Mouse (Mus musculus) hindbrain, embryonic 11.5 days (tissue): ENCODE results near the gene Ccdc157. TPM values are rescaled to one million over a fixed set of nuclear protein-coding genes. Genes with fewer than 3 reads are reported as not detected.

Experiments used
- ATAC-seq: fragments of 200-750 bp; cut with Nextera tagmentation; 2 replicates; pipeline ENCODE4 v1.8.0; 2017; ENCODE audit warnings: mild to moderate bottlenecking, moderate TSS enrichment, moderate library complexity; ENCODE audit not compliant: low FRiP score
- DNase-seq: peaks from one replicate; pipeline ENCODE4 v3.0.0-alpha.2; 2015; ENCODE audit warnings: low spot score
- H3K27ac ChIP-seq: fragments of 300-500 bp; sonication (generic); 2 replicates; pipeline ENCODE4 v1.5.1; 2014; ENCODE audit warnings: mild to moderate bottlenecking, low read depth, low read length
- H3K27me3 ChIP-seq: fragments of 300-500 bp; sonication (generic); 2 replicates; pipeline ENCODE4 v1.6.1; 2014; ENCODE audit warnings: mild to moderate bottlenecking, low read length, moderate library complexity, mixed read lengths; ENCODE audit not compliant: control insufficient read depth, insufficient read depth
- H3K36me3 ChIP-seq: fragments of 300-500 bp; sonication (generic); 2 replicates; pipeline ENCODE4 v1.6.1; 2014; ENCODE audit warnings: mild to moderate bottlenecking, low read length, moderate library complexity, mixed read lengths; ENCODE audit not compliant: control insufficient read depth, insufficient read depth
- H3K4me1 ChIP-seq: fragments of 300-500 bp; sonication (generic); replicated peaks from 2 replicates; pipeline ENCODE4 v1.6.1; 2014; ENCODE audit warnings: low read length, mixed read lengths; ENCODE audit not compliant: control insufficient read depth, insufficient read depth
- H3K4me2 ChIP-seq: fragments of 300-500 bp; sonication (generic); replicated peaks from 2 replicates; pipeline ENCODE4 v1.6.1; 2014; ENCODE audit warnings: mild to moderate bottlenecking, low read depth, low read length
- H3K4me3 ChIP-seq: fragments of 300-500 bp; sonication (generic); 2 replicates; pipeline ENCODE4 v1.5.1; 2014; ENCODE audit warnings: low read depth, low read length
- H3K9ac ChIP-seq: fragments of 300-500 bp; sonication (generic); 2 replicates; pipeline ENCODE4 v1.6.1; 2014; ENCODE audit warnings: low read depth, low read length
- H3K9me3 ChIP-seq: fragments of 300-500 bp; sonication (generic); 2 replicates; pipeline ENCODE4 v1.6.1; 2016; ENCODE audit warnings: low read length; ENCODE audit not compliant: control insufficient read depth
- WGBS: fragments of 180-500 bp; shearing (Covaris S2); extraction: QIAGEN DNeasy Blood & Tissue Kit; methylation state at CpG from one replicate; pipeline ENCODE4 v1.1.7; 2014; 5-methylcytosine and 5-hydroxymethylcytosine counted together
- polyA plus RNA-seq: library from polyadenylated mRNA; unstranded; fragments of >200 nt; fragmentation: Nextera tagmentation; extraction: Ambion mirVana; gene quantifications from 2 replicates; pipeline ENCODE4 v1.2.1, GENCODE M21; 2014

The Ccdc157 gene
- polyA plus RNA-seq, 1 experiment from 2014 or later: 3.5 TPM

GRCm38 (mm10) chr11:4097091-4097621, 62.9 kb downstream of the Ccdc157 start:
- no peaks in the 10 kb centered on the region for H3K9me3 ChIP-seq
- peak; percentile 47 for ATAC-seq
- peak overlapping the region; percentile 68 for H3K27ac ChIP-seq
- no peaks in the 10 kb centered on the region for H3K27me3 ChIP-seq
- H3K4me3 ChIP-seq: peak overlapping the region; percentile 46
- DNase-seq: peak; percentile 19
- H3K9ac ChIP-seq: peak overlapping the region; percentile 86
- peak overlapping the region; percentile 83 for H3K4me2 ChIP-seq
- H3K36me3 ChIP-seq: no peaks in the 10 kb centered on the region
- peaks cover 3% of the 10 kb centered on the region; the same call in 1 of the 2 replicates for H3K4me1 ChIP-seq
- 30% methylated on average over 10 of the region's 10 CpGs for WGBS

- DNase-seq (peak; percentile 99), ATAC-seq (peak; percentile 95)
- Histone ChIP-seq H3K9ac (peak overlapping the region; percentile 86), H3K27ac (peak overlapping the region; percentile 68), H3K27me3 (no peaks in the 10 kb centered on the region), H3K9me3 (no peaks in the 10 kb centered on the region), H3K4me2 (peak overlapping the region; percentile 83), H3K4me1 (peaks cover 3% of the 10 kb centered on the region; the same call in 1 of the 2 replicates), H3K4me3 (peak overlapping the region; percentile 46), H3K36me3 (no peaks in the 10 kb centered on the region)
- 4% methylated on average over 45 of the region's 45 CpGs for WGBS
Measured at GRCm38 (mm10) chr11:4096054-4096984, 63.8 kb downstream of the Ccdc157 start.

- H3K9me3 ChIP-seq: no peaks in the 10 kb centered on the region
- ATAC-seq (no peak), DNase-seq (peak; percentile 71)
- peak within 1 kb of the TSS; percentile 51 for H3K4me3 ChIP-seq
- peak within 1 kb of the TSS; percentile 59 for H3K27ac ChIP-seq
- H3K36me3 ChIP-seq: no peaks in the 10 kb centered on the region
- peak within 1 kb of the TSS; percentile 68 for H3K4me2 ChIP-seq
- no peaks in the 10 kb centered on the region for H3K27me3 ChIP-seq
- H3K9ac ChIP-seq: peak within 1 kb of the TSS; percentile 56
- WGBS: 10% methylated on average over 34 of the region's 34 CpGs
- H3K4me1 ChIP-seq: peaks cover 3% of the 10 kb centered on the region; the same call in 1 of the 2 replicates
Measured at GRCm38 (mm10) chr11:4095171-4096053, 64.7 kb downstream of the Ccdc157 start, which contains the start of gene Mtfp1. Gene Mtfp1 (minus strand): TSS chr11:4095445.

GRCm38 (mm10) chr11:4094378-4095170, 65.5 kb downstream of the Ccdc157 start:
- ATAC-seq: no peak

GRCm38 (mm10) chr11:4093459-4094377, 66.4 kb downstream of the Ccdc157 start:
- Histone ChIP-seq H3K4me3 (no peak overlapping the region), H3K4me2 (no peak overlapping the region), H3K27ac (no peak overlapping the region), H3K27me3 (no peaks in the 10 kb centered on the region), H3K36me3 (no peaks in the 10 kb centered on the region), H3K9ac (no peak overlapping the region), H3K4me1 (peaks cover 3% of the 10 kb centered on the region; the same call in 1 of the 2 replicates), H3K9me3 (no peaks in the 10 kb centered on the region)
- DNase-seq (no peak), ATAC-seq (no peak)
- WGBS: 89% methylated on average over 18 of the region's 18 CpGs

More at GRCm38 (mm10) chr11:4094378-4095170, 65.5 kb downstream of the Ccdc157 start:
- Histone ChIP-seq H3K9me3 (no peaks in the 10 kb centered on the region), H3K36me3 (no peaks in the 10 kb centered on the region), H3K4me2 (peak overlapping the region; percentile 68), H3K9ac (peak overlapping the region; percentile 56), H3K4me1 (peaks cover 3% of the 10 kb centered on the region; the same call in 1 of the 2 replicates), H3K4me3 (peak overlapping the region; percentile 51), H3K27ac (0 out of 2 replicates have a peak overlapping the region, but pooled peaks have one; percentile 42), H3K27me3 (no peaks in the 10 kb centered on the region)
- 9% methylated on average over 23 of the region's 24 CpGs for WGBS
- DNase-seq: peak; percentile 76

Other genes starting within 250 kb of the Ccdc157 start
- gene Slc35e4, start 245.6 kb downstream of the Ccdc157 start, polyA plus RNA-seq: 4.0 and 4.4 TPM in 2 replicates
- gene Tcn2, start 228.1 kb downstream of the Ccdc157 start, polyA plus RNA-seq: 32.8 and 38.8 TPM in 2 replicates
- gene Pes1, start 196.3 kb downstream of the Ccdc157 start, polyA plus RNA-seq: 65.7 and 71.9 TPM in 2 replicates
- gene 4930556J24Rik, start 183.5 kb downstream of the Ccdc157 start, polyA plus RNA-seq: 0.17 and 0.19 TPM in 2 replicates
- gene Gal3st1, start 176.7 kb downstream of the Ccdc157 start, polyA plus RNA-seq: 1.4 and 1.5 TPM in 2 replicates
- not detected in 2 replicates for gene Sec14l4, start 128.8 kb downstream of the Ccdc157 start, polyA plus RNA-seq
- not detected in 2 replicates for gene Sec14l3, start 95.5 kb downstream of the Ccdc157 start, polyA plus RNA-seq
- 5.7 and 6.2 TPM in 2 replicates for gene Mtfp1, start 64.8 kb downstream of the Ccdc157 start, polyA plus RNA-seq
- 1.7 and 2.1 TPM in 2 replicates for gene Sec14l2, start 36.9 kb downstream of the Ccdc157 start, polyA plus RNA-seq
- 24.8 and 31.8 TPM in 2 replicates for gene Rnf215, start 25.1 kb downstream of the Ccdc157 start, polyA plus RNA-seq
- 80.7 and 81.1 TPM in 2 replicates for gene Sf3a1, start 57 bp upstream of the Ccdc157 start, polyA plus RNA-seq
- gene Tbc1d10a, start 26.5 kb upstream of the Ccdc157 start, polyA plus RNA-seq: 13.8 and 17.6 TPM in 2 replicates
- 2.1 and 3.4 TPM in 2 replicates for gene Castor1, start 57.9 kb upstream of the Ccdc157 start, polyA plus RNA-seq
- not detected in 2 replicates for gene Osm, start 76.1 kb upstream of the Ccdc157 start, polyA plus RNA-seq
- not detected in 2 replicates for gene Lif, start 97.3 kb upstream of the Ccdc157 start, polyA plus RNA-seq